Mouse (Mus musculus): ENCODE results near the gene Scgb1b29.
"Not testable (repeated sequence)": the region's sequence is repeated elsewhere in the genome, so short reads cannot be mapped to it uniquely, and the experiment has no call there.

Scgb1b29 gene

DNA sequence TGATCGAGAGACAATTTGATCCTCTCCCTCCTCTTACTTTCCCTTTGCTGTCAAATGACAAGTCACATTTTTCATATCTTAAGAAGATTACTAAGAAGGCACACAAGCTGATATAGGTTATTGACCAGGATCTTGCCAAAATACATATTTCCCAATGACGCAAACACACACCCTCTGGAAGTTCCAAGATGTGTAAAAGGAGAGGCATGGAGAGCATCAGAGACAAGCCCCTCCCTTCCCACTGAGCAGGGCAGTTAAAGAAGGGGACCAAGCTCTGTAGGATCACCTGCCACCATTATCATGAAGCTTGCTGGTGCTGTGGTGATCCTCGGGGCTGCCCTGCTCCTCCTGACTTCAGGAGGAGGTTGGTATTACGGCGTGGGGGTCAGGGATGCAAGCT lies at the start of gene Scgb1b29:
Gene Scgb1b29 (plus strand): TSS at position 301 of the 400 bp plus-strand sequence.
- not testable (repeated sequence) for DNase-seq (ENCODE audit: low spot score in 2 of 2)

DNA sequence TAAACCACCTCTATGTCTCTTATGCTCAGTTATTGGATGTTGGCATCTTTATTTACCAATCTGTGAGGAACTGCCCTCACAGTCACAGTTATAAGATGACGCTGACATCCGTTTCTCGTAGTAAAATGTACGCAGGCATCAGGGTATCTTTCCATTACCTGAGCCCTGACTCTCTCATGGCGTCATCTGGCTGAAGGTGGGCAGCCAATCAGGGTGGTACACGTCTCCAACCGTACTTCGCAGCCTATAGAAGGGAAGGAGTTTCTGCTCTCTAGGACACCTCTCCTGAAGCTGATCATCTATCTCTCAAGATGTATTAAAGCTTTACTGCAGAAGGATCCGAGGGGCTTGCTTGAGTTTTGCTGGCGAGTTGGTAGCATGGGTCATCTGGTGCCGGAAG lies 12.7 kb upstream of the Scgb1b29 start:
- DNase-seq (ENCODE audit: low spot score in 2 of 2), result not testable (repeated sequence)

All from frontal cortex, postnatal 14 days (tissue).